Mouse (Mus musculus) small intestine, adult 2 months (tissue): ENCODE results near the gene 5330417H12Rik. TPM values are rescaled to one million over a fixed set of nuclear protein-coding genes. Genes with fewer than 3 reads are reported as not detected.

Experiments
- H3K27ac ChIP-seq: fragments of 200-500 bp; 2 replicates; pipeline ENCODE4 v1.5.1; 2012; ENCODE audit warnings: low read depth, low read length, control low read depth, inconsistent platforms; ENCODE audit not compliant: insufficient read depth
- H3K27me3 ChIP-seq: fragments of 200-500 bp; 2 replicates; pipeline ENCODE4 v1.6.1; 2012; ENCODE audit warnings: mild to moderate bottlenecking, moderate library complexity, low read length, inconsistent platforms; ENCODE audit not compliant: control insufficient read depth, insufficient read depth
- H3K36me3 ChIP-seq: fragments of 200-500 bp; 2 replicates; pipeline ENCODE4 v1.6.1; 2012; ENCODE audit warnings: mild to moderate bottlenecking, low read length, control low read depth, inconsistent platforms; ENCODE audit not compliant: control insufficient read depth, insufficient read depth
- H3K4me1 ChIP-seq: fragments of 200-500 bp; 2 replicates; pipeline ENCODE4 v1.6.1; 2012; ENCODE audit warnings: low read length, inconsistent platforms, mixed read lengths; ENCODE audit not compliant: control insufficient read depth, insufficient read depth, insufficient read length
- H3K4me3 ChIP-seq: fragments of 200-500 bp; 2 replicates; pipeline ENCODE4 v1.5.1; 2012; ENCODE audit warnings: low read depth, mild to moderate bottlenecking, control low read depth, inconsistent platforms, low read length, moderate library complexity
- CTCF ChIP-seq: fragments of 200-500 bp; IDR thresholded peaks from 2 replicates; pipeline ENCODE4 v1.5.1; 2012; ENCODE audit warnings: low read depth, mild to moderate bottlenecking, control low read depth, inconsistent platforms, low read length, moderate library complexity, mixed read lengths; ENCODE audit not compliant: insufficient replicate concordance, insufficient read length; ENCODE audit errors: extremely low read depth
- POLR2A ChIP-seq: fragments of 200-500 bp; IDR thresholded peaks from 2 replicates; pipeline ENCODE4 v1.6.1; 2012; ENCODE audit warnings: low read depth, mild to moderate bottlenecking, control low read depth, inconsistent platforms, low read length, moderate library complexity
- WGBS: fragments of 180-500 bp; shearing (Covaris S2); methylation state at CpG from one replicate; pipeline ENCODE4 v1.1.7; 2018; 5-methylcytosine and 5-hydroxymethylcytosine counted together
- polyA plus RNA-seq: library from polyadenylated mRNA; depleted of rRNA; stranded (reverse); fragments of >200 nt; gene quantifications from 2 replicates; pipeline ENCODE4 v1.2.3, GENCODE M21; 2012

5330417H12Rik gene
- polyA plus RNA-seq, 1 experiment: not detected

DNA sequence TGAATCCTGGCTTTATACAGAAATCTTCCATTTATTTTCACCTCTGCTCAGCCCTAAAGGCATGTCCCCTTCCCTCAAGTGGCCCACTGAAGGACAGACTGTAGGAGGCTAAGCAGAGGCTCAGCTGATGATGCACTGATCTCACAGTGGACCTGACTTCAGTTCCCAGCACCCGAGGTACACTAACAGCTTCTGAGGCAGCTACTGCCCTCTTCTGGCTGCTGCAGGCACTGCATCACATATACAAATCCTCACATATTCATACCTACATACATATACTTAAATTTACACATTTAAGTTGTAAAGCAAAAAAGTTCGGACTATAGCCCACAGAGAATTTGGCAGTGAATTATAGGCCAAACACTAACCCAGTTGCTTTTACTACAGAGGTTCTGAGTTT, 20.0 kb upstream of the 5330417H12Rik start:
- H3K36me3 ChIP-seq: no peaks in the 10 kb centered on the region
- H3K4me3 ChIP-seq: no peak overlapping the region
- 78% methylated on average over 2 of the region's 2 CpGs for WGBS
- no peaks in the 10 kb centered on the region for H3K27me3 ChIP-seq
- H3K27ac ChIP-seq: no peak overlapping the region
- no peaks in the 10 kb centered on the region for H3K4me1 ChIP-seq
- TF ChIP-seq CTCF (peak; percentile 9; the same call in 1 of the 2 replicates), POLR2A (no peak)

DNA sequence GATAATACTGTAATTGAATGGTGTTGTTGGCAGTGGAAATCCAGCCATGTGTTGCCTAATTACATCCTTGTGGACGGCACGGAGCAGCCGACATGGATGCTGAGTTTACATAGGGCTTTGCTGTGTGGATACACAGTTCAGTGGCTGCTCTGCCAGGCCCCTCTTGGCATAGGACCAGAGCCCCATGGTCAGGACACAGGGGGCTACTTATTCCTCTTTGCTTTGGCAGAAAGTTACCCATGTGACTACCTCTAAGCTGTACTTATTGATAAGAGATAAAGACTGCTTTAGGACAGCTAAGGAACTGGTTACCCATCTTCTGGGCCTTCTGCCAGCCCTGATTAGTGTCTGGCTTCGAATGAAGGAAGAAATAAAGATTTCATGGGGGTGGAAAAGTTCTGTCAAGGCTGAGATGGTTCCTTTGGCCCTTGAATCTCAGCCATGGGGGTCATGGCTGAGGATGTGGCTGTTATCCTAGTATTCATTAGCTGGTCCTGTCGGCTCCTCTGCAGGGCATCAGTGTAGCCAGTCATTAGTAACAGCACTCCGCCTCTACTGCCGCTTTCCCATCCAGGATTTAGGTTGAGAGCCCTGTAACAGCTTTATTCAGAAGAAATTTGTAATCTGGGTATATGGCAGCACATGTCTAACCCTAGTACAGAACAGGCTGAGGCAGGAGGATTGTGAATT, 17.8 kb upstream of the 5330417H12Rik start:
- no peak overlapping the region for H3K4me3 ChIP-seq
- WGBS: 65% methylated on average over 7 of the region's 7 CpGs
- H3K36me3 ChIP-seq: no peaks in the 10 kb centered on the region
- no peaks in the 10 kb centered on the region for H3K27me3 ChIP-seq
- TF ChIP-seq CTCF (no peak), POLR2A (no peak)
- no peaks in the 10 kb centered on the region for H3K4me1 ChIP-seq
- H3K27ac ChIP-seq: no peak overlapping the region

DNA sequence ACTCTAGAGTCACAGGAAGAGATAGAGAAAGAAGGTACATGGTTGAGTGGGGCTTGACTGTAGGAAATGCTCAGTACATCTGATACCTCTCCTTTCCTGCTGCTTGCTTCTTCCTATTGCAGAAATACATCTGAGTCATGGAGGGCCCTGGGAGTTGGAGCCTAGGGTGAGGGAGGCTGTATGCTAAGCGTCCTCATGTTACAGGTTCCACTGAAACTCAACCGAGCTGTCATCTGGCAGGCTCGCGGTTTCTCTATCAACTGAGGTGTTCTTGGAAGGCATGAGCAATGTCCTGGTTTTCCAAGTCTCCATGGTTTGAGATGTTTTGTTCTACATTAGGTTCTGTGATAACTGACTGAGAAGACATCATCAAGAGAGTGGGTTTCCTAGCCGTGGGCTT, 13.1 kb upstream of the 5330417H12Rik start:
- TF ChIP-seq POLR2A (no peak), CTCF (no peak)
- no peaks in the 10 kb centered on the region for H3K27me3 ChIP-seq
- H3K27ac ChIP-seq: no peak overlapping the region
- H3K4me3 ChIP-seq: no peak overlapping the region
- WGBS: 87% methylated on average over 5 of the region's 5 CpGs
- H3K36me3 ChIP-seq: no peaks in the 10 kb centered on the region
- H3K4me1 ChIP-seq: no peaks in the 10 kb centered on the region

DNA sequence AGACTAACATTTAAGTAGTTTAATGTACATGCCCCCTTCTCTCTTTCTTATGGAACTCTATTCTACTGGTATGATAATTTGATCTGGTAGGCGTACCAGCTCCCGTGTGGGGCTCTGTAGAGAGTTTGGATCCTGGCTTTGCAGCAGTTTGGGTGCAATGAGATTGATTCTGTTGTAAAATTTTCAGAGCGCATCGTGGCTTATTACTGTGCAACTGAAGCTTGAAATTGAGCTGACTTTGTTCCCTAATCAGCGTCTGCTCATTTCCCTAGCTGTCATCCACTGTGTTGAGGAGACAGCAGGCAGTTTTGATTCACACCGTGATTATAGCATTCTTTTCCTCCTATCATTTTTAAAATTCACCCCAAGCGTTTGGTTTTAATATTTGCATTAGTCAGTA, 12.4 kb upstream of the 5330417H12Rik start:
- no peaks in the 10 kb centered on the region for H3K36me3 ChIP-seq
- no peaks in the 10 kb centered on the region for H3K27me3 ChIP-seq
- no peak overlapping the region for H3K4me3 ChIP-seq
- H3K4me1 ChIP-seq: no peaks in the 10 kb centered on the region
- no peak overlapping the region for H3K27ac ChIP-seq
- TF ChIP-seq POLR2A: no peak
- no peak for TF ChIP-seq CTCF
- 88% methylated on average over 7 of the region's 7 CpGs for WGBS

DNA sequence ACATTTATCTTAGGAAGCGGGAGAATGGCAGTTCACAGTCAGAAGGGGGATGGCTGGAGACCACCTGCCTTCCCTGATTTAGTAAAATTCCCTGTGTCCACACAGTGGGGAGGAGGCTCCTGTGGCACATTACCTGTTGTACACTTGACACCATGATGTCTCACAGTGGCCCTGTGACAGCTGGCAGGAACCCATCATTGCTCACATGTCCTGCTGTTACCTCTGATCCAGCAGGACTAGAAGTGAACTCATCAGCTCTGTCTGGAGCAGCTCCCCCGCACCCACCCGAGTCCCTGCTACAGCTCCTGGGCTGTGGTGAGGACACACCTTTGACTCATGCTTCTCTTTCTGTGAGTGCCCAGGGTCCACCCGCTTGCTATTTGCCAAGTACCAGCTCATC, 8.2 kb upstream of the 5330417H12Rik start:
- no peak for TF ChIP-seq POLR2A
- TF ChIP-seq CTCF: no peak
- H3K4me3 ChIP-seq: no peak overlapping the region
- no peak overlapping the region for H3K27ac ChIP-seq
- H3K27me3 ChIP-seq: no peaks in the 10 kb centered on the region
- no peaks in the 10 kb centered on the region for H3K4me1 ChIP-seq
- no peaks in the 10 kb centered on the region for H3K36me3 ChIP-seq
- 81% methylated on average over 4 of the region's 4 CpGs for WGBS

DNA sequence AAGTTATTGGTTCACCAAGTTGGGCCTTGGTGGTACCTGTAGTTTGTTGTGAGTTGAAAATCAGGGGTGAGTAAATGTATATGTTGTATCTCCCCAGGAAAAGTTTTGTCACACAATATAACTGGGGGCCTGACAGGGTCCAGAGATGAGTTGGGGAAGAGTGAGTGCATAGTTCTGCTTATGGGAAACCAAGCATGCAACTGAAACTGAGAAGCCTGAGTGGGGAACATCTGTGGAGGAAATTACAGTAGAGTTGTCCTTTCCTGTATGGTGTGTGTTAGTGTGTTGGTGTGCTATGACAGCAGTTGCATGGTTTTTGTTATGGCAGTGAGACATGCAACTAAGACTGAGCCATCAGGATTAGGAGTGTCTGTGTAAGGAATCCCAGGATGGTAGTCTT, 3.4 kb upstream of the 5330417H12Rik start:
- H3K4me1 ChIP-seq: no peaks in the 10 kb centered on the region
- H3K27ac ChIP-seq: peak overlapping the region; percentile 15
- no peaks in the 10 kb centered on the region for H3K36me3 ChIP-seq
- H3K27me3 ChIP-seq: no peaks in the 10 kb centered on the region
- TF ChIP-seq CTCF: no peak
- TF ChIP-seq POLR2A: no peak
- H3K4me3 ChIP-seq: no peak overlapping the region

DNA sequence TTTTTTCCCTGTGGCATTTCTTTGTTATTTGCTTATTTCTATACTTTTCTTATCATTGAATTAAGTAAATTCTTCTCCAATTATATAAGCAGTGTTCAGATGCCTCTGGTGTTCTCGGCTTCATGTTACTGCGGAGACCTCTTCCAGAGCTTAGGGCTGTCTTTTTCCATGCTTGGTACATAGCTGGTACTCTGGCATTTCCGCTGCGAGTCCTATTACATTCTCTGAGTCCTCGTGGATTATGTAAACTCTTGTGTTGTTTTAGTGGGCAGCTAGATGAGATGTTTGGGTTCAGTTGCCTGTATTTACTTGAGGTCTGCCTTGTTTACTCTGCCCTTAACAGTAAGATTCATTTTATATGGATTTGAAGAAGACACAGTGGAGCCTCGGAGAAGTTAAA, 820 bp upstream of the 5330417H12Rik start:
- WGBS: 66% methylated on average over 6 of the region's 6 CpGs
- no peaks in the 10 kb centered on the region for H3K4me1 ChIP-seq

DNA sequence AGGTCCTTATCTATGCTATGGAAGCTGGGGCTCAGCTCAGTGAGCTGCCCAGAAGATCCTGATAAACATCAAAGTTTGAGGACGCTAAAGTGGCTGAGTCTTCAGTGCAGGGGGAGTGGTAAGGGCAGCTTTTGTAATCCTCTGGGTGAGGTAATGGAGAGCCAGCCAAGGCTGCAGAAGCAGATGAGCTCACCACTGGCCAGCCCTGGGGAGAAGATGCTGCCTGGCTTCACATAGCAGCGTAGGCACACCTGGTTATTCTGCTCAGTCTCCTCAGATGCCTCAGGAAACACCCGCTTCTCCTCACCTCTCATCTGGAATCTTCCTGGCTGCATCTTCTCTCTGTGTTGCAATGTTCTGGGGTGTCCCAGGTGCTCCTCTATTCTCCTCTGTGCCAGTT, 529 bp downstream of the 5330417H12Rik start:
- WGBS: 49% methylated on average over 3 of the region's 3 CpGs
- no peak overlapping the region for H3K27ac ChIP-seq
- H3K27me3 ChIP-seq: no peaks in the 10 kb centered on the region
- H3K36me3 ChIP-seq: no peaks in the 10 kb centered on the region
- no peak overlapping the region for H3K4me3 ChIP-seq
- TF ChIP-seq POLR2A: no peak
- no peak for TF ChIP-seq CTCF
- H3K4me1 ChIP-seq: no peaks in the 10 kb centered on the region; the same call in 1 of the 2 replicates

More for the DNA sequence above, 820 bp upstream of the 5330417H12Rik start:
- Histone ChIP-seq H3K27me3 (no peaks in the 10 kb centered on the region), H3K4me3 (no peak overlapping the region), H3K36me3 (no peaks in the 10 kb centered on the region), H3K27ac (no peak overlapping the region)
- no peak for TF ChIP-seq CTCF
- no peak for TF ChIP-seq POLR2A
